Mouse (Mus musculus) splenic B cell, adult 2 months (primary cell): ENCODE data around the gene Plekha5.

ENCODE experiments used
- DNase-seq: peaks from one replicate; pipeline ENCODE4 v3.0.0-alpha.2; 2011; ENCODE audit warnings: low read depth, low spot score
- H3K27me3 ChIP-seq: 2 replicates; pipeline ENCODE4 v1.6.1; 2012; ENCODE audit warnings: mild to moderate bottlenecking, low read length, moderate library complexity, mixed read lengths; ENCODE audit not compliant: control insufficient read depth, poor library complexity, insufficient read depth, severe bottlenecking
- H3K36me3 ChIP-seq: 2 replicates; pipeline ENCODE4 v1.6.1; 2012; ENCODE audit warnings: mild to moderate bottlenecking, low read length, moderate library complexity, mixed read lengths; ENCODE audit not compliant: control insufficient read depth, poor library complexity, insufficient read depth, severe bottlenecking

Gene Plekha5

GRCm38 (mm10) chr6:140444147-140444546 lies 20.3 kb downstream of the Plekha5 start:
- Histone ChIP-seq H3K27me3 (no peaks in the 10 kb centered on the region), H3K36me3 (no peaks in the 10 kb centered on the region)
- no peak for DNase-seq

GRCm38 (mm10) chr6:140444855-140445465 lies 21.1 kb downstream of the Plekha5 start:
- no peaks in the 10 kb centered on the region for H3K36me3 ChIP-seq
- no peaks in the 10 kb centered on the region for H3K27me3 ChIP-seq
- DNase-seq = no peak

- DNase-seq = no peak
- Histone ChIP-seq H3K36me3 (no peaks in the 10 kb centered on the region), H3K27me3 (no peaks in the 10 kb centered on the region)
These were observed 24.3 kb downstream of the Plekha5 start for GRCm38 (mm10) chr6:140448010-140448739.

GRCm38 (mm10) chr6:140450693-140451092 lies 26.8 kb downstream of the Plekha5 start:
- Histone ChIP-seq H3K36me3 (no peaks in the 10 kb centered on the region), H3K27me3 (no peaks in the 10 kb centered on the region)
- DNase-seq = no peak

- DNase-seq = no peak
- no peaks in the 10 kb centered on the region for H3K36me3 ChIP-seq
- H3K27me3 ChIP-seq = no peaks in the 10 kb centered on the region
These were observed 28.9 kb downstream of the Plekha5 start for GRCm38 (mm10) chr6:140452736-140453135.

- no peaks in the 10 kb centered on the region for H3K36me3 ChIP-seq
- H3K27me3 ChIP-seq = no peaks in the 10 kb centered on the region
- DNase-seq = no peak
These were observed 29.6 kb downstream of the Plekha5 start for GRCm38 (mm10) chr6:140453454-140453853.

GRCm38 (mm10) chr6:140454388-140454787 lies 30.5 kb downstream of the Plekha5 start:
- DNase-seq = no peak
- Histone ChIP-seq H3K27me3 (no peaks in the 10 kb centered on the region), H3K36me3 (no peaks in the 10 kb centered on the region)

GRCm38 (mm10) chr6:140455851-140456250 lies 32.0 kb downstream of the Plekha5 start:
- no peak for DNase-seq
- Histone ChIP-seq H3K36me3 (no peaks in the 10 kb centered on the region), H3K27me3 (no peaks in the 10 kb centered on the region)

GRCm38 (mm10) chr6:140456393-140457163 lies 32.7 kb downstream of the Plekha5 start:
- H3K36me3 ChIP-seq = no peaks in the 10 kb centered on the region
- no peak for DNase-seq

GRCm38 (mm10) chr6:140460398-140460797 lies 36.5 kb downstream of the Plekha5 start:
- Histone ChIP-seq H3K27me3 (no peaks in the 10 kb centered on the region), H3K36me3 (no peaks in the 10 kb centered on the region)
- DNase-seq = peak; percentile 2

More at GRCm38 (mm10) chr6:140456393-140457163, 32.7 kb downstream of the Plekha5 start:
- H3K27me3 ChIP-seq = no peaks in the 10 kb centered on the region

GRCm38 (mm10) chr6:140464818-140465217 lies 41.0 kb downstream of the Plekha5 start:
- no peaks in the 10 kb centered on the region for H3K27me3 ChIP-seq
- DNase-seq = no peak
- H3K36me3 ChIP-seq = no peaks in the 10 kb centered on the region

GRCm38 (mm10) chr6:140465946-140466646 lies 42.2 kb downstream of the Plekha5 start:
- Histone ChIP-seq H3K27me3 (no peaks in the 10 kb centered on the region), H3K36me3 (no peaks in the 10 kb centered on the region)
- peak; percentile 20 for DNase-seq

- H3K27me3 ChIP-seq = no peaks in the 10 kb centered on the region
- DNase-seq = peak; percentile 5
These were observed 43.0 kb downstream of the Plekha5 start for GRCm38 (mm10) chr6:140466841-140467240.

GRCm38 (mm10) chr6:140467851-140468250 lies 44.0 kb downstream of the Plekha5 start:
- DNase-seq = no peak
- Histone ChIP-seq H3K36me3 (no peaks in the 10 kb centered on the region), H3K27me3 (no peaks in the 10 kb centered on the region)

More at GRCm38 (mm10) chr6:140466841-140467240, 43.0 kb downstream of the Plekha5 start:
- no peaks in the 10 kb centered on the region for H3K36me3 ChIP-seq
